13 mouse cellular contexts compared by ENCODE assay signal in the genomic region with DNA sequence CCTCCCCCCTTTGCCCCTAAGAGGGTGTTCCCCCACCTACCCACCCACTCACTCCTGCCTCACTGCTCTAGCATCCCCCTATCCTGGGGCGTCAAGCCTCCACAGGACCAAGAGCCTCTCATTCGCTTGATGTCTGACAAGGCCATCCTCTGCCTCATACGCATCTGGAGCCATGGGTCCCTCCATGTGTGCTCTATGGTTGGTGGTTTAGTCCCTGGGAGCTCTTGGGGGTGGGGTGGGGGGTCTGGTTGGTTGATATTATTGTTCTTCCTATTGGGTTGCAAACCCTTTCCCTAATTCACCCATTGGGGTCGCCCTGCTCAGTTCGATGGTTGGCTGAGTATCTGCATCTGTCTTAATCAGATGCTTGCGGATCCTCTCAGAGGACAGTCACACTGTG.
"Had no signal": no experiment of that assay in that cellular context is flagged by ENCODE, and none has a peak within 500 bp of the region (broad histone marks: within the 10 kb centered on the region; RNA-seq: fewer than 3 reads in every experiment).

No protein-coding gene starts in this region.

- ATAC-seq: lung, postnatal 0 days had no signal

- H3K4me3 ChIP-seq: kidney, embryonic 15.5 days; left cerebral cortex, adult 2 months; limb, embryonic 10.5 days; liver, embryonic 15.5 days; neural tube, embryonic 13.5 days had no signal

- H3K27me3 ChIP-seq: kidney, embryonic 15.5 days; liver, embryonic 15.5 days; neural tube, embryonic 13.5 days had no signal

- H3K9ac ChIP-seq: kidney, embryonic 15.5 days; liver, embryonic 15.5 days; neural tube, embryonic 13.5 days had no signal

- H3K9me3 ChIP-seq: limb, embryonic 10.5 days; liver, embryonic 15.5 days had no signal

- DNase-seq: kidney, adult 18-20 months; kidney, postnatal 14 days; lung, adult 2 months; lung, postnatal 36 days; right cerebral cortex, postnatal 25 days; thymus, postnatal 4 days had no signal

- H3K4me1 ChIP-seq: liver, embryonic 15.5 days had no signal

- H3K4me2 ChIP-seq: kidney, embryonic 15.5 days; liver, embryonic 11.5 days; liver, embryonic 15.5 days; neural tube, embryonic 13.5 days had no signal

- H3K27ac ChIP-seq: kidney, embryonic 15.5 days; left cerebral cortex, adult 2 months; limb, embryonic 10.5 days; liver, embryonic 15.5 days; neural tube, embryonic 13.5 days had no signal

- H3K36me3 ChIP-seq: kidney, embryonic 15.5 days; limb, embryonic 10.5 days; liver, embryonic 15.5 days; neural tube, embryonic 13.5 days had no signal
